Mouse (Mus musculus): ENCODE data around the gene 1700123O20Rik. TPM values are rescaled to one million over a fixed set of nuclear protein-coding genes. Genes with fewer than 3 reads are reported as not detected.

Gene 1700123O20Rik
- total RNA-seq, 1 experiment from 2014 or later, result 47.8 TPM

GRCm38 (mm10) chr14:54737634-54738033, 51.6 kb downstream of the 1700123O20Rik start:
- no peak for ATAC-seq (replicated peaks in 1 of 2; ENCODE audit: insufficient read depth in 1 of 2, low FRiP score in 2 of 2, low TSS enrichment in 1 of 2, low read depth in 1 of 2, poor library complexity in 2 of 2, severe bottlenecking in 2 of 2)

Other genes starting within 250 kb of the 1700123O20Rik start
- gene Lrp10, start 222.1 kb upstream of the 1700123O20Rik start, total RNA-seq (2017), result 20.5 and 38.3 TPM in 2 replicates
- 1.8 and 2.5 TPM in 2 replicates for gene Rem2, start 210.1 kb upstream of the 1700123O20Rik start, total RNA-seq (2017)
- 52.4 and 53.1 TPM in 2 replicates for gene Prmt5, start 168.7 kb upstream of the 1700123O20Rik start, total RNA-seq (2017)
- 68.6 and 76.0 TPM in 2 replicates for gene Haus4, start 131.6 kb upstream of the 1700123O20Rik start, total RNA-seq (2017)
- 0.74 and 1.3 TPM in 2 replicates for gene Ajuba, start 108.7 kb upstream of the 1700123O20Rik start, total RNA-seq (2017)
- 3.8 and 15.3 TPM in 2 replicates for gene 4931414P19Rik, start 80.2 kb upstream of the 1700123O20Rik start, total RNA-seq (2017)
- gene Psmb5, start 68.2 kb upstream of the 1700123O20Rik start, total RNA-seq (2017), result 27.2 and 41.8 TPM in 2 replicates
- gene Psmb11, start 64.8 kb upstream of the 1700123O20Rik start, total RNA-seq (2017), result not detected in 2 replicates
- gene Gm17606, start 45.3 kb upstream of the 1700123O20Rik start, total RNA-seq (2017), result not detected in 2 replicates
- gene Cdh24, start 44.9 kb upstream of the 1700123O20Rik start, total RNA-seq (2017), result 1.4 and 2.3 TPM in 2 replicates
- 261 and 357 TPM in 2 replicates for gene Acin1, start 715 bp downstream of the 1700123O20Rik start, total RNA-seq (2017)
- 1.1 TPM in 1 of 2 replicates, not detected in the other for gene Gm29776, start 12.6 kb downstream of the 1700123O20Rik start, total RNA-seq (2017)
- 11.4 and 25.4 TPM in 2 replicates for gene Cebpe, start 26.0 kb downstream of the 1700123O20Rik start, total RNA-seq (2017)
- 2.3 and 3.2 TPM in 2 replicates for gene Slc7a8, start 95.7 kb downstream of the 1700123O20Rik start, total RNA-seq (2017)
- gene Rnf212b, start 127.9 kb downstream of the 1700123O20Rik start, total RNA-seq (2017), result not detected in 2 replicates
- gene Homez, start 184.7 kb downstream of the 1700123O20Rik start, total RNA-seq (2017), result 11.3 and 19.1 TPM in 2 replicates
- gene Ppp1r3e, start 191.3 kb downstream of the 1700123O20Rik start, total RNA-seq (2017), result 2.6 and 3.6 TPM in 2 replicates
- 6.1 and 13.1 TPM in 2 replicates for gene Bcl2l2, start 197.2 kb downstream of the 1700123O20Rik start, total RNA-seq (2017)
- gene Gm20521, start 197.2 kb downstream of the 1700123O20Rik start, total RNA-seq (2017), result not detected in 2 replicates
- 268 and 313 TPM in 2 replicates for gene Pabpn1, start 206.3 kb downstream of the 1700123O20Rik start, total RNA-seq (2017)
- 0.94 and 4.6 TPM in 2 replicates for gene Slc22a17, start 226.9 kb downstream of the 1700123O20Rik start, total RNA-seq (2017)
- gene Efs, start 239.9 kb downstream of the 1700123O20Rik start, total RNA-seq (2017), result not detected in 2 replicates
- gene Il25, start 246.5 kb downstream of the 1700123O20Rik start, total RNA-seq (2017), result not detected in 2 replicates